Mouse (Mus musculus) thymus, postnatal 14 days (tissue): ENCODE results near the gene Stk39.

Source experiments
- DNase-seq: peaks from one replicate; pipeline ENCODE4 v3.0.0; 2021

Gene Stk39

DNA sequence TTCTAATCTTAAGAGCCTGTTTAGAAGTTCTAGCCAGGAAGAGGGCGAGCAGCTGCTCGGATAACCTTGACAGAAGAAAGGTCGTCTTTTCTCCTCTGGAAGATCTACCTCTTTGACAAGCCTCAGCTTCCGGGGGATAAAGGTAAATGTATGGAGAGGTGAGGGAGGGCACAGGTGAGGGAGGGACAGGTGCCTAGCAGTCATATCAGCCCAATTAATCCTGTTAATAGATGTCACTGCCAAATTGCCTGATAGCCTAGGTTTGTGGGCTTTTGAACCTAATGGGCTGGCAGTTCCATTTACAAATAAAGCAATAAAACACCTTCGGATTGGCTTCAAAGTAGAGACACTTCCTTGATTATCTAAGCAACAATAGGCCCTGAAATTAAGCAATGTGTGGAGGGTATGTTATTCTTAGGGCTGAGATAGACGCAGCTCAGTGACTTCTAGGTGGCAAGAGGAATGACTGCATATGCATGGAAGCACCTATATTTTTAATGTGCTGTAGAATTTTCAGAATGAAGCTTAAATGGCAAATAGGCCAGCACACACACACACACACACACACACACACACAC lies 14.5 kb downstream of the Stk39 start:
- no peak for DNase-seq

DNA sequence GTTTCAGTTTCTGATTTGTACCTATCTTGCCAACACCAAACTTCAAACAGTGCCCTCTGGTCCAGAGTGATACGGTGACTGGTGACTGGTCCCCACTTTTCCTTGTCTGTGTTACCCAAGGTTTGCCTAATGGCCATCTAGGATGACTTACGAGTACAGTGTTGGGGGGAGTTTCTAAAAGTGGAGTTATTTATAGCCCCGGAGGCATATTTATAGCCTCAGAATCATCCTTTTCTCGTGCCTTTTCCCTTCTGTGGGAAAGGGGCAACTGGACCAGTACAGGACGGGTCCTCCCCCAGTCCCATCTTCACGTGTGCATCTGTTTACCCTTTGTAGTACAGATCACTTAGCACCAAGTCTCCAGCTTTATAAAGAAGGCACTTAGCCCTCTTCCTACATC lies 15.2 kb downstream of the Stk39 start:
- DNase-seq, result no peak

DNA sequence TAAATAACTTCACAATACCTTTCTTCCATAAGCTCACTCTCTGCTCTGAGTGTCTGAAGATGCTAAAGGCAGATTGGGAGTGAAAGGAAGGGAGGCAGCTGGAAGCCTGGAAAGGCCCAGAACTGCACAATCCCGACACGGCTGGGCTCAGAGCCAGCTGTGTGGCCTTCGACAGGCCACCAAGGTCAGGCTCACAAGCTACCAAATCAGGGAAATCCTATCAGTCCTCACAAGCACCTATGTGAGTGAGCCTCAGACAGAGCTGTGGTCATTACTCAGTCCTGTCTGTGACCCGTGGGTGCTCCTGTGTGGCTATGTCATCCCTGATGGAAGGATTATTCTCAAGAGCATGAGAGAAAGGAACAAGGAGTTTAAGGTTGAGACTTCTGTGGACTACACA lies 19.7 kb downstream of the Stk39 start:
- DNase-seq, result no peak

DNA sequence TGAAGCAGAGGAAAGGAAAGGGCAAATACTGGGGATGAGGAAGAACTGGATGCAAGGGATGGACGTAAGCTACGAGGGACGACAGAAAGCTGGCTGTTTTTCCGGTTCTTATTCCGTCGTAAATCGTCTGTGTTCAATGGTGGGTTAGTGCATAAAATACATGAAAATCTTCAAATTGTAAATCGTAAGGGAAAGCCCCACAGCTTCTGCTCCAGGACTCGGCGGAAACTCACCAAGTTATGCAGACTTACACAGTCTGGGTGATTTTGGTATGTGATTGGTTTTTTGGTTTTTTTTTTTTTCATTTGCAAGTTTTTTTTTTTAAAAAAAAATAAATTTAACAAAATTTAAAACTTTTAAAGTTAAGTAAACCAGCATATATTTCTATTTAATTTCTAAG lies 24.0 kb downstream of the Stk39 start:
- DNase-seq, result no peak

DNA sequence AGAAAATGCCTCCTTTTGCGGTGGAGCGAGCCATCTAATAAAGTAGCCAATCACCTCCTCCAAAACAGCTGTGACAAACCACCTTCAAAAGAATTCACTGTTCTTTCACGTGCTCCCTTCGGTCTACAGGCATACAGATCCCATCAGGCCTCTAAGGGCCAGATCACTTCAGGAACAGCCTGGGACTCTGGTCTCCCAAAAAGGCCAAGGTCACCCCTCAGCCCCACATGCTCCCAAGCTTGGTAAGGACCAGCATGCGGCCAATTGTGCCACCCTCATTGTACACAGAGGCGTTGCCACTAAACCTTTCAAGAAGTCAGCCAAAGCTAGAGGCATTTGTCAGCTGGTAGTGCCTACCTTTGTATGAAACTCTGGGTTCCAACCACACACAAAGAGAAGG lies 28.9 kb downstream of the Stk39 start:
- no peak for DNase-seq

DNA sequence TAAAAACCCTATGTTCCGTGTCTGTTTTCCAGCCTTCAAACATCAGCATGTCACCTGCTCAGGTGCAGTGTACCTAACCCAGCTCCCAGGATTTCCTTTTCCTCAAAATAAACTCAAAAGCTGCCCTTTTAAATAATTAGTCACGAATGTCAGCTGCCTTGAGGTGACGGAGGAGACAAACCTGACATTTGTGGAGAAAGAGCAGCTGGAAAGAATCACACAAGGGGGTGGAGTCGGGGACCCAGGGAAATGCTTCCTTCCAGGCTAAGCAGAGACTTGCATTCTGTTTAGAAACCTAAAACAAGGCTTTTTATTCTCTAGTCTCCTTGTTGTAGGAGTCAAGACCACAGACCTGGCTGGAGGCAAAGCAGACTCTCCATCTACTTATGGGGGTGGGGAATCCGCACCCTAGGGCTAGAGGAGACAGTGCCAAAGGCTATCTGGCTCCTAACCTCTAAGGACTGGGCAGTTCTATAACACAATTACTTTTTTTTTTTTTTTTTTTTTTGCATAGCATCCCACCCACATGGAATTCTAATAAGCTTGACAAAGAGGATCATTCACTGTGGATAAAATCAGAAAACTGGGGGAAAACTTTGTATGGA lies 29.9 kb downstream of the Stk39 start:
- DNase-seq, result no peak

DNA sequence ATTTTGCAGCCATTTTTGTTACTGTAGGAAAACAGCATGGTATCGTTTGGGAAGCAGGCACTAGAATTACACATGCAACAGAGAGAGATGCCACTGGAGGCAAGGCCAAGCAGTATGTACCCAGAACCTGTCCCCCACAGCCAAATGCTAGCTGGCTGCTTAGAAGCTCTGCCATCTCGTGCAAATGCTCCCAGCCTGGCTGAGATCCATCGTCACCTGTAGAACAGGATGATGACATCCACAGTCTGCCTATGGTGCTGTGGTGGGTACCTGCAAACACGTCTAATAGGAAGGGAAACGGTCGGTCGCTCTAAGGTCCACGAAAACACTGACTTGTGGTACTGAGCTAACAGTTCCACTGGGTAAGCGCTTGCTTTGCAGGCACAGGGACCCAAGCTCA lies 32.5 kb downstream of the Stk39 start:
- no peak for DNase-seq

DNA sequence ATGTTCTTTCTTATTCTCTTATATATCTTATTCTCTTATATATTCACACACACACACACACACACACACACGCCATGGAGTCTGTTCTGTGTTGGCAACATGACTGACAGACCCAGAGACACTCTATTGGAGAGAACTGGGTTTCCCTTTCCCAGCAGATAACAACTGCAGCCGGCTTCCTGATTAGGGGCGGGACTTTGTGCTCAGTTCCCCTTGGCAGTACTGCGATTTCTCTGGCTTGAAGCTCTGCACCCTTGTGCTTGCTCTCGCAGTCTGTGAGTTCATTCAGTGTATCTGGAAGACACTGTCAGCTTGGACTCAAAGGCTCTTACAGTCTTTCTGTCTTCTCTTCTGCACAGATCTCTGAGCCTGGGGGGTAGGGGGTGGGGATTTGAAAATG lies 34.1 kb downstream of the Stk39 start:
- DNase-seq, result no peak

DNA sequence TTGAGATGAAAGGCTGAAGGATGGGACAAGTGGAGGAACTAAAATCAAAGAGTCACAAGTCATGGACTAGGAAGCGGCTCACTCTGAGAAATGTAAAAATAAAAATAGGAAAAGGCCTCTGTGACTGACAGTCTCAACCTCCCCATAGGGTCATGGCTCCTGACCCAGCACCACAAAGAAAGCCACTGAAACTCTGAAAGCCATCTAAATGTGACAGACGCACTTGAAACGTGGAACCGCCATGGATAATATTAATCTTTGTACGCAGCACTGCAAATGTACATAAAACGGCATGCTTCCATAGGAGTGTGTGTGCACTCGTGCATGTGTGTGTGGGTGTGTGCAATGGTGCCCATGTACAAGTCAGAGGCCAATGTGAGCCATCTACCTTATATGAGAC lies 34.9 kb downstream of the Stk39 start:
- DNase-seq, result no peak

DNA sequence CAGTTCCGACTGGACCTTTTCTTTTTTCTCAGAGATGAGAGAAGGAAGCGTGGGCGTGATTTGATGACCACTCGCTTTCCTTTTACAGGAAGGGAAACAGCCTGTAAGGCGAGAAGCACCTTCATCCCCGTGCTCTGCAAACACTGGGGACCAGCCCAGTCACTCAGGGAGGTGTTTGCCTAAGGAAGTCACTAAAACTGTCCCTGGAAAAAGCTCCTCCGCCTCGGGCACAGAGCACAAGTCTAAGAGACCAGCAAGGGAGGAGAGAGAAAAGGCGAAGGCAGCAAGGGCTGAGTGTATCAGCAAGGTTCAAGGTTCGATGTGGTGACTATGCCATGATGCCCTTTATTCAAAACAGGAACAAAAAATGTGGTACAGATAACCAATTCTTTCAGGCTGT lies 35.8 kb downstream of the Stk39 start:
- DNase-seq, result peak; percentile 28

DNA sequence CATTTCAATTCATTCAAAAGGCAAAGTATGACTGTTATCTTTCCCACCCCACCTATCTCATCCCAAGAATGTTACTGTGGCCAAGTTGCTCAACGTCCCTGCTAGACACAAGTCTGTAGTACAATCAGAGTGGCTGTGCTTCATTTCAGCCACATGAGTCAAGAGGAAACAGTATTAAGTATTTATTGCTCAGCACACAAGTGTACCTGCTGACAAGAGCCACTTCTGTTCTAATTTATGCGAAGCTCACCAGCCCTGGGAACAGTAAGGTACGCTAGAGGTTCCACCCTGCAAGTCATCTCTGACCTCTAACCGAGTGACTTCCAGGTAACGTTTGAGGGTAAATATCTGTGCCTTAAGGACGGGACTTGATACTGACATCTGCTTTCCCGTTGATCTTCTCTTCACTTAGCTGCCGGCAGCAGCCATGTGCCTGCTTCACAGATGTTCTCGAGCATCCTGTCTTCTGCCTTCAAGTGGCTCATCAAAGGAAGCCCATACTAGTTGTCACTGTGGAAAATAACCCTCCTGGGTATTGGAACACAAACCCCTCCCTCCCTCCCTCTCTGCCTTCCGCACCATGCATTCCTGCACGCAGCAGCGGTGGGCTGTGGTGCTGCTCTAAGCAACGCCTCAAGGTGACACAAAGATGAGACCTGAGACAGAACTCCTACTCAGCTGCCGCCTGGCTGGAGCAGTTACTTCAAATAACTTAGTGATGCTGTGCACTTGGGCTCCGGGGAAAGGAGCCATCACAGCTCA lies 36.4 kb downstream of the Stk39 start:
- peak; percentile 73 for DNase-seq

DNA sequence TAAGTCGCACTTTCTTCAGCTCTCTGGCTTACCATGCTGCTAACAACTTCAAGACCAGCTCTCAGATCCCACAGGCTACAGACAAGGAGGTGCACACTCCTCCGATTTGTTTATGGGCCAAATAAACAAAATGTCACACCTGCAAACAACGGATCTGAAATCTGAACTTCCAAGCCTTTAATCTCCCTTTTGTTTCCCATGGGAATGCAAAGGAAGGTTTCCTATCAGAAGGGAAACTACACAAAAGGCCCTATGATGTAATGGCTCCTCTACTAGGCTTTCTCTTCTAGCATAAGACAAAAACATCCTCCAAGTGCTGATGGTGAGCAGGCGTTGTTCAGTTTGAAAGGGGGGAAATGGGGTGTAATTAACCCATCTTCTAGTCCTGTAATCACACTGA lies 37.1 kb downstream of the Stk39 start:
- DNase-seq, result peak; percentile 8

DNA sequence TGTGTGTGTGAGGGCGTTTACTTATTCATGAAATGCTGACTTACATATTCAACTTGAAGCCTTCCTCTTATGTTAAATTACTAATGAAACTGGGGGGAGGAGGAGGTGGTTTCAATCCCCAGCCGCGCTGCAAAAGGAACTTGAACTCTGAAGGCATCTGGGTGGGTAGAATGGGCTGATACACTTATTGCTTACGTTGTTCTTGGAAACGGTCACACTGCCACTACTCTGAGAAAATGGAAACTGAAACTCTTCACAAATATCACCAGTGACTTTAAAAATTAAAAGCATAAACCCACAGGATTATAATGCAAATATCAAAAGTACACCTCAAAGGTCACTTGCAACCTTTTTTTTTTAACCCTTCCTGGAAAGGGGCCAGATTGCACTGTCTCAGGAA lies 37.5 kb downstream of the Stk39 start:
- DNase-seq, result peak; percentile 15

DNA sequence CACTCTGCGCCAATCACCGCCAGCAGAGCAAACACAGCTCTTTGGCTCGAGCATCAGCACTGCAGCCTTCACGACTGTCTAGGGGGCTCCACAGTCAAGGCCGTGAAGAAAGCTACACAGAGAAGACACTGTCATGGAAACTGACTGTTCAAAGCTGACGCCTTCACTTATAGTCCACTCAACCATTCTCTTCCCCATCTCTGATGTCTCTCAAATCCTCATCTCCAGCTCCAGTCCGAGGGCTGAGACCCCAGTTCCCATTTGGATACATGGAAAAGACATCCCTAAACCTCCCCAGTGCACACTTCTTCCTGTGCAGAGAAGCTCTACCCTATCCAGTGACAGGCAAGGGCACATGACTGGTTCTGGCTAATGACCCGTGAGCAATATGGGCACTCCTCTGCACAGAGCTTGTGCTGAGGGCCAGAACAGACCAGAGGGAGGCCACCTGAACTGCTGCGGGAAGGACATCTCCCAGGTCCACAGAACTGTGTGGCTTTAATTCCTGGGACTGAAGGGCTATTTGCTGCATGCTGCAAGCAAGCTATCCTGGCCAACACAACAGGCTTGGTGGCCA lies 38.2 kb downstream of the Stk39 start:
- no peak for DNase-seq

DNA sequence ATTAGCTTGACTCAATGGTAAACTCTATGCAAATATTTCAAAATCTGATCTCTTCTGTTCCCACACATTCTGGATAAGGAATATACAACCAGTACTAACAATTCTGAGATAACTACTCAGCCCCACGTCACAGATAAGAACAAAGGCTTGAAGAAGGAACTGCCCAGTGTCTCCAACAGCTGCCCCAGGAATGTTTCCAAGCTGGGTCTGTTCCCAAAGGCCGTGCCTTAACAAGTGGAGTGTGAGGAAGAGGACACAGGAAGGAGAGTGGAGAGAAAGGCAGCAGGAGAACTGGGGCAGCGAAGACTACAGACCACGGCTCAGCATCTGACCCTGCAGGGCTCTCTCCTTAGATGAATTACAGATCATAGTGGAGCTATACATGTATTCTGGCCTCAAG lies 39.2 kb downstream of the Stk39 start:
- DNase-seq, result no peak

DNA sequence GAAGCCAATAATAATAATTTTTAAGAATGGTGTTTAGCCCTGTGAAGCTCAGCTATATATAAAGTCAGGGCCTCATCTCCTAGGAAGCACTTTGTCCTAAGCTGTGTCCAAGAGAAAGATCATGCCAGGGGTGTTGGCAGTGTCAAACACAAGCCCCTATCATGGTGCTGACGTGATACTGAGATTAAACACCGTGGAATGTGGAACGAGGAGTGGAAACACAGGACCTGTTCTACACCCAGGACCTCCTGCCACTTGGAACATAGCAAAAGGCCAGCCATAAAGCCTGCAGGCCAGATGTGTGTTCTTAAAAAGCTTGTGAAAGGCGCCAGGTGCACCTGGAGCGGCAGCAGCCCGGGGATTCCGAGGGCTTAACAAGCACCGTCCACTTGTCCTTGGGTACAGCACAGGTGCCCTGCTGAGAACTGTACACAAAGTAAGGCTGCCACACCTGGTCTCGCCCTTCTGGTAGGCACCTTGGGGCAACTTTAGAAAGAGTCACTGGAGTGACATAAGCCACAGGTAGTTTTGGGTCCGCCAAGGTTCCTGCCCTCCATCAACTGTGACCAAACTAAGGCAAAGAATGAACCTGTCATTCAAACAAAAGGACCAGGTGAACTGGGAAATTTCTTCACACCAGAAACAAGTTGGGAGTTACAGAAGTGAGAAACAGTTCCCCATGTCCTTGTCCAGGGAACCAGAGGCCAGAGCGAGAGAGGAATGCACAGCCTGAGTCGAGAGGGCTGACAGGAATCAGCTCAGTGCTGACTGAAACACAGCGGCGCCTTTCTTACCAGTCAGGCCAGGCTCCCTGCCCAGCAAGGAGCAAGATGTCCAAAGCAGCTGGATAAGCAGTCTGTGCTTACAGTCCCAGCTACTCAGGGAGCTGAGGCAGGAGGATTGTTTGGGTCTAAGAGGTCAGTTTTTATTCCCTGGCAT lies 40.8 kb downstream of the Stk39 start:
- peak; percentile 6 for DNase-seq

DNA sequence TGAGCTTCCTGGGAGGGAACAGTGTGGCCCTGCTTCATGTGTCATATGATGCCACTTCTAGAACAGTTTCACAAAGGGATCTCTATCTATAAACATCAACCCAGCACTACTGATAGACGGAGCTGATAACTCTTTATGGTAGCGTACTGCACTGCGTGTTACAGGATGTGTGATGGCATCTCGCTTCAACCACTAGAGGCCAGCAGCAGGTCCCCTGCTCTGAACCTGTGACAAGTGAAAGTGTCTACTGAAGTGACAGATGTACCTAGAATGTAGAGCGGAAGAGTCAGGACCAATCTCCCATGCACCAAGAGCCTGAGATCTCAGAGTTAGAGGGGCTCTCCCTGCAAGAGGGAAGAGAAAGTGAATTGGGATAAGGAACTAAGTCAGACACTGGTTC lies 41.6 kb downstream of the Stk39 start:
- DNase-seq, result peak; percentile 85

DNA sequence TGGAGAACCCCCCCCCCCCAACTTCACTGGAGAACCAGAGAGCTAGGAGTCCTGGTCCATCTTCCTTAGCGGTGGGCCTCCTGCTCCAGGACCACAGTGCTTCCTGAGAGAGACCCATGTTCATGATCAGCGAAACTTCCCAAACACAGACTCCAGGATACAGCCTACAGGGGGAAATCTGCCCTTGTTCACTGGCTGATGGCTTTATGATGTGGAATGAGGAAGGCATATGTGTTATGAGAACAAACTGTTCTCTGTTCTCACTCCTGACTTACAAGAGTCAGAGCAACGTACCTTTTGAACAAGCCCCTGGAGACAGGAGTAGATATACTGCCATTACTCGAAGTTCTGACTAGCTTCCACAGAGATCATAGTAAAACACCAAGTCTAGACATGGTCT lies 42.6 kb downstream of the Stk39 start:
- DNase-seq, result no peak

DNA sequence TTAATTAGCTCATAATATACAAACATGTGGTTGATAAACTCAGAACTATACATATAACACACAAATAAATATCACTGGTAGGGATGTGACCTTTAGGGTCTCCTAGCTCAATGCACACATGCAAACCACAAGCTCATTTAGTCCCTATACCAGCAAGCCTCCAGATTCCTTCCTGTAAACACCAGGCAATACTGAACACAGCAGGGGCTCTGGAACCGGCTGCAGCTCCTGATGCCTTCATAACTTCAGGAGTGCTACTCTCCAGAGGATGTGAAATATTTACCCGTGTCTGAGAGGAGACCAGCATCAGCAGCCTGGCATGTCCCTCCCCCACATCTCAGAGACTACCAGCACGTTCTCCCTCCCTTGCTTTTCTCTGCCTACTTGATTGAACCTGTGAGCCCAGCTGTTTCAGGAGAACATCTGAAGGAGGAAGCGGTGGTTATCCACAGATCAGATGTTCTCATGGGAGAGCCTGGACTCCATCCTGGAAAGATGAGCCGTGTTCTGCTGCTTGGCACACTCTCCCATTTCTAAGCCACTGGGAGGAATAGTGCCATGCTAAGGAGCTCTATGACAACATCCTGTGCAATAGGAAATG lies 45.0 kb downstream of the Stk39 start:
- no peak for DNase-seq

DNA sequence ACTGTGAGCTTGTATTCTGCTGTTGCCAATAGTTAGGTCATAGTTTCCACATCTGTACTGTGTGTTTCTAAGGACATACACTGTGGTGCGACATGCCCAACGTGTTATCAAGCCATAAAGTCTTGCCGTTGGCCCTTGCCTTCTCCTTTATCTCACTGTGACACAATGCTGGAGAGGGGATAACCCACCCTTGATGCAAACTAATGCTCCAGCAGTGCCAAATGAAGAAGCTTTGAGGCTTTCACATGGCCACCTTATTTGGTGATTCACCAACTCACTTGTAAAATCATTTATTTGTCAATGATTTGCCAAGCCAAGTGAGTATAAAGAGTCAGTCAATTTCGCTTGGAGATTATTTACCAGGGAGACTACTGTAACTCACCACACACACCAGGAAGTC lies 46.0 kb downstream of the Stk39 start:
- no peak for DNase-seq

DNA sequence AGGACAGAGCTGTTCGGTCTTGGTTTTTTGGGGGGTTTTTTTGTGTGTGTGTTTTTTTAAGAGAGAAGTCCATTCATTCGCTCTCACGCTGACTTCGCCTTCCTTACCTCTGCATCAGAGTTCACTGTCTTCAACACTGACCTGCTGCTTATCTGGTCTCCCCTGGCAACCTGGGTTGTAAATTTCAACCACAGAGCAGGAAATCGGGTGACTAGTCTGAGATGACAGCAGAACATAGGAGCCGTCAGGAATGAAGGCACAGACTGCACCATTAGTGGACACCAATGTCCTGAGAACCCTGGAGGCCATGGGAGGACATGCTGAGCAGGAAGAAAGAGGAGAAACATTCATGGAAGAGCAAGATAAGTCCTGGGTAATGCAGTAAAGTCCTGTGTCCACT lies 51.1 kb downstream of the Stk39 start:
- no peak for DNase-seq

DNA sequence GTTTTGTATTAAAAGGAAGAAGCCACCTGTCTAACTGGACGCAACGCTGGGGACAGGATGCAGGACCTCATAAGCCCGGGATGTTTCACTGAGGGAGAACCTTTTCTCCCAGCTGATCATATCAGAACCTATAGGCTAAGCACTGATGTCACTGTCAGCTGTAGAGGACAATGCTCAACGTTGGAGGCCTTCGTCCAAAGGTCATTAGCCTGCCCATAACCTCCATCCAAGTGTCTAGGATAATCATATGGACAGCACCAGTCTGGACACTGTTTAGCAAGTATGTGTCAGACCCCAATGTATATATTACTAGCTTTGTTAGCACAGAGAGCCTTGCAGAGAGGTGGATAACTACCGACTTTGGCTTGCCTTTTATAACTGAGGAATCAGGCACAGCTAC lies 51.8 kb downstream of the Stk39 start:
- DNase-seq, result no peak

DNA sequence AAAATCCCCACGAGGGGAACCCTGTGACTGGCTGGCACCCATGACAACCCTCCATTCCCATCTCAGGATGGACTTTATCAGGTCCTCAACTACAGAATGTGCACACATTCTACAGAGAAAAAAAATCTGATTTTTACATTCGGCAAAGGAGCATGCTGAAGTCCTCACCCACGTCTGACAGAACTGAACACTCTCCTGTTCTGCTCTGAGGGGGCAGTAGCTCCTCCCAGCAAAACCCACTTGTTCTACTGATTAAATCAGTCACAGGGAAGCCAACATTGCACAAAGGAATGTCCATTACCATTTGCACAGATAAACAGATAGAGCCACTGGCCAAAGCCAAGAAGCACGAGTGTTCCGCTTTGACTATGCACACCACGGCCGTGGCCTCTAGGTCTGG lies 52.3 kb downstream of the Stk39 start:
- DNase-seq, result no peak
